Mouse (Mus musculus): ENCODE data around the gene Zfp239.

GRCm38 (mm10) chr6:117844597-117844996, 17.3 kb upstream of the Zfp239 start:
- TF ChIP-seq POLR2A (IDR thresholded peaks at IDR 0.05; ENCODE audit: borderline replicate concordance, extremely low read depth, insufficient read depth, insufficient read length, poor library complexity, severe bottlenecking) (no peak), CTCF (IDR thresholded peaks at IDR 0.05; ENCODE audit: borderline replicate concordance, extremely low read depth, insufficient read depth, insufficient read length) (no peak)

Data from brain, embryonic 14.5 days (tissue).